Mouse (Mus musculus) embryonic stem cell, embryonic (primary cell): ENCODE measurements around the gene Abcd1.
"Not testable (repeated sequence)": the region's sequence is repeated elsewhere in the genome, so short reads cannot be mapped to it uniquely, and the experiment has no call there.

Source experiments
- CTCF ChIA-PET, 4 experiments: fragments of 300-600 bp in 2 of 4; fragments of 350-600 bp in 2 of 4; sonication (Branson Sonifier 250); formaldehyde crosslinking; loops; one replicate each; lab custom pipeline; 2022; ENCODE audit warnings: inconsistent platforms in 2 of 4; lab: Charles Lee
- POLR2A ChIA-PET, 4 experiments: fragments of 300-600 bp in 2 of 4; fragments of 350-600 bp in 2 of 4; sonication (Branson Sonifier 250); formaldehyde crosslinking; loops; one replicate each; lab custom pipeline; 2022; ENCODE audit warnings: antibody characterized with exemption in 4 of 4, inconsistent platforms in 1 of 4; lab: Charles Lee

Abcd1 gene

GRCm38 (mm10) chrX:73717667-73718066, 1.3 kb downstream of the Abcd1 start:
- ChIA-PET POLR2A (interaction anchor here in 3 of 4 experiments (0.6 to 5.1 kb wide), 16 partner anchors 16 to 244 kb away, joined by 3 to 25 read pairs (median 4); partner anchors contain the start of genes Renbp (in 2 of the 3), Idh3g (in 1 of the 3), Plxnb3 (in 1 of the 3) and Srpk3 (in 1 of the 3)), CTCF (no interaction called here)

GRCm38 (mm10) chrX:73718271-73718670, 1.9 kb downstream of the Abcd1 start:
- POLR2A ChIA-PET = interaction anchor here in 2 of 4 experiments (0.7 to 5.1 kb wide), 11 partner anchors 15 to 212 kb away, joined by 3 to 25 read pairs (median 4); partner anchors contain the start of genes Renbp (in 2 of the 2), Idh3g (in 1 of the 2), Plxnb3 (in 1 of the 2) and Srpk3 (in 1 of the 2)
- CTCF ChIA-PET = no interaction called here

GRCm38 (mm10) chrX:73718686-73719362, 2.4 kb downstream of the Abcd1 start:
- POLR2A ChIA-PET = interaction anchor here in 2 of 4 experiments (1.2 to 5.1 kb wide), 4 partner anchors 14 to 212 kb away, joined by 3 to 24 read pairs (median 4); partner anchors contain the start of gene Renbp (in 1 of the 2)
- CTCF ChIA-PET = no interaction called here

GRCm38 (mm10) chrX:73730908-73731307, 14.5 kb downstream of the Abcd1 start:
- ChIA-PET POLR2A (interaction anchor here in 1 of 4 experiments (0.9 to 1.2 kb wide), 2 partner anchors 44 to 236 kb away, joined by 3 to 4 read pairs; no protein-coding TSS in a partner anchor), CTCF (no interaction called here)

GRCm38 (mm10) chrX:73738155-73738554, 21.8 kb downstream of the Abcd1 start:
- ChIA-PET CTCF (interaction anchor here in 2 of 4 experiments (0.7 to 1.4 kb wide), 4 partner anchors 11 to 22 kb away, joined by 3 to 5 read pairs (median 4); partner anchors contain the start of genes Abcd1 (in 1 of the 2) and Bcap31 (in 1 of the 2)), POLR2A (interaction anchor here in 3 of 4 experiments (0.6 to 4.3 kb wide), 27 partner anchors 8 to 235 kb away, joined by 3 to 28 read pairs (median 5); partner anchors contain the start of genes Abcd1 (in 2 of the 3), Bcap31 (in 2 of the 3), Idh3g (in 1 of the 3) and Renbp (in 1 of the 3))

- POLR2A ChIA-PET = interaction anchor here (0.6 to 4.3 kb wide), 9 partner anchors 22 to 67 kb away, joined by 3 to 22 read pairs (median 5); partner anchors contain the start of genes Abcd1 (in 2 of the 4), Bcap31 (in 1 of the 4), Idh3g (in 1 of the 4) and Ssr4 (in 1 of the 4)
- CTCF ChIA-PET = interaction anchor here in 1 of 4 experiments (1.4 kb wide), 1 partner anchor 23 kb away, joined by 3 read pairs; the partner anchor contains the start of genes Abcd1 and Bcap31
Observed at GRCm38 (mm10) chrX:73739151-73739550, 22.8 kb downstream of the Abcd1 start.

GRCm38 (mm10) chrX:73739841-73740240, 23.4 kb downstream of the Abcd1 start:
- POLR2A ChIA-PET = interaction anchor here in 2 of 4 experiments (0.6 to 4.3 kb wide), 3 partner anchors 24 to 46 kb away, joined by 4 to 22 read pairs (median 11); partner anchors contain the start of genes Abcd1 (in 1 of the 2), Bcap31 (in 1 of the 2), Idh3g (in 1 of the 2) and Ssr4 (in 1 of the 2)
- CTCF ChIA-PET = not testable (repeated sequence)

GRCm38 (mm10) chrX:73744774-73745481, 28.5 kb downstream of the Abcd1 start:
- ChIA-PET CTCF (interaction anchor here in 1 of 4 experiments (0.6 kb wide), 1 partner anchor 60 kb away, joined by 3 read pairs; no protein-coding TSS in a partner anchor), POLR2A (interaction anchor here in 2 of 4 experiments (0.7 to 3.5 kb wide), 14 partner anchors 8 to 195 kb away, joined by 3 to 28 read pairs (median 4); partner anchors contain the start of genes Abcd1 (in 2 of the 2), Bcap31 (in 2 of the 2) and Renbp (in 1 of the 2))

- ChIA-PET CTCF (interaction anchor here in 3 of 4 experiments (0.6 to 1.4 kb wide), 7 partner anchors 10 to 77 kb away, joined by 3 to 5 read pairs (median 3); no protein-coding TSS in a partner anchor), POLR2A (interaction anchor here in 3 of 4 experiments (0.6 to 1.6 kb wide), 9 partner anchors 11 to 77 kb away, joined by 3 to 13 read pairs (median 3); partner anchors contain the start of genes Abcd1 (in 1 of the 3) and Bcap31 (in 1 of the 3))
Observed at GRCm38 (mm10) chrX:73748977-73749376, 32.6 kb downstream of the Abcd1 start.

GRCm38 (mm10) chrX:73756334-73757140, 40.1 kb downstream of the Abcd1 start, which contains the start of gene Plxnb3:
Plxnb3 (plus strand) TSS chrX:73757090.
- CTCF ChIA-PET = interaction anchor here in 1 of 4 experiments (1.3 kb wide), 1 partner anchor 19 kb away, joined by 5 read pairs; no protein-coding TSS in a partner anchor

GRCm38 (mm10) chrX:73758611-73759290, 42.4 kb downstream of the Abcd1 start:
- ChIA-PET CTCF (interaction anchor here in 1 of 4 experiments (0.8 kb wide), 1 partner anchor 9 kb away, joined by 3 read pairs; no protein-coding TSS in a partner anchor), POLR2A (interaction anchor here in 2 of 4 experiments (1.0 to 1.6 kb wide), 7 partner anchors 13 to 43 kb away, joined by 3 to 5 read pairs (median 4); partner anchors contain the start of genes Abcd1 (in 2 of the 2), Bcap31 (in 2 of the 2), Idh3g (in 1 of the 2) and Srpk3 (in 1 of the 2))

More at GRCm38 (mm10) chrX:73756334-73757140, 40.1 kb downstream of the Abcd1 start, which contains the start of gene Plxnb3:
- POLR2A ChIA-PET = interaction anchor here in 3 of 4 experiments (0.5 to 1.6 kb wide), 6 partner anchors 9 to 252 kb away, joined by 3 to 7 read pairs (median 3); no protein-coding TSS in a partner anchor

- ChIA-PET POLR2A (interaction anchor here in 1 of 4 experiments (0.6 to 1.6 kb wide), 2 partner anchors 21 to 757 kb away, joined by 3 read pairs; partner anchors contain the start of genes Idh3g and Ssr4), CTCF (interaction anchor here in 1 of 4 experiments (1.2 kb wide), 1 partner anchor 10 kb away, joined by 3 read pairs; no protein-coding TSS in a partner anchor)
Observed at GRCm38 (mm10) chrX:73765311-73765710, 48.9 kb downstream of the Abcd1 start.

GRCm38 (mm10) chrX:73767267-73767666, 50.9 kb downstream of the Abcd1 start:
- ChIA-PET POLR2A (interaction anchor here in 2 of 4 experiments (0.6 to 1.6 kb wide), 3 partner anchors 19 to 388 kb away, joined by 3 to 5 read pairs (median 3); partner anchors contain the start of genes Idh3g (in 1 of the 2) and Ssr4 (in 1 of the 2)), CTCF (no interaction called here)

GRCm38 (mm10) chrX:73774168-73774760, 57.9 kb downstream of the Abcd1 start, which contains the start of gene Srpk3:
Srpk3 (plus strand) TSS chrX:73774405.
- ChIA-PET POLR2A (interaction anchor here (0.5 to 5.6 kb wide), 30 partner anchors 9 to 496 kb away, joined by 3 to 56 read pairs (median 4); partner anchors contain the start of genes Bcap31 (in 3 of the 4), Abcd1 (in 2 of the 4), Idh3g (in 2 of the 4) and Ssr4 (in 2 of the 4)), CTCF (no interaction called here)
